Mouse (Mus musculus): ENCODE results near the gene Vwa5b2. TPM values are rescaled to one million over a fixed set of nuclear protein-coding genes. Genes with fewer than 3 reads are reported as not detected.
A peak's percentile ranks its signal among the peaks of the same experiment; 100 is the strongest.

Gene Vwa5b2
- polyA plus RNA-seq, 1 experiment from 2014 or later = 0.49 TPM

DNA sequence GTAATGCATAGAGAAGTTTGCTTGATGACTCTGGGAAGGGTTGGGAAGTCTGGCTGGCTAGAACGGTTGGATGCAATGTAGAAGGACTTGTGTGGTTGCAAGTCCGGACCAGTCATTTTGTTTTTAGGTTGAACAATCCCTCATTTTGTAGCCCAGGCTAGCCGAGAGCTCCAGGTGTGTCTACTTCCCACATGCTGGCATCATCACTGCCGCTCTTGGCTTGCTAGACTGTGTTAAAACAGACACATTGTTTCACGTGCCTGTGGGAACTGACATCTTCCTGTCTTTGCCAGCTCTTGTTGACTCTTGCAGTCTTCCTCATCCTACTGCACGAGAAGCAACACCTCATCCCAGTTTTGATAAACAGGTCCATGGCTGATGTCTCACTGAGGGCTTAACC, 34.3 kb upstream of the Vwa5b2 start:
- 87% methylated on average over 6 of the region's 6 CpGs for WGBS
- ATAC-seq (ENCODE audit: low read depth) = no peak
- Histone ChIP-seq H3K4me3 (ENCODE audit: low read length) (no peak overlapping the region), H3K4me1 (replicated peaks; ENCODE audit: control insufficient read depth, insufficient read depth, low read length) (no peaks in the 10 kb centered on the region), H3K4me2 (ENCODE audit: low read depth, low read length) (no peak overlapping the region), H3K36me3 (ENCODE audit: control insufficient read depth, insufficient read depth, low read length) (peaks cover 51% of the 10 kb centered on the region), H3K9me3 (ENCODE audit: control insufficient read depth, low read length) (no peaks in the 10 kb centered on the region), H3K27ac (ENCODE audit: low read length) (no peak overlapping the region), H3K9ac (ENCODE audit: low read length) (no peak overlapping the region), H3K27me3 (ENCODE audit: control insufficient read depth, insufficient read depth, low read depth, low read length) (no peaks in the 10 kb centered on the region)

GRCm38 (mm10) chr16:20557381-20557780, 31.9 kb upstream of the Vwa5b2 start:
- Histone ChIP-seq H3K27me3 (ENCODE audit: control insufficient read depth, insufficient read depth, low read depth, low read length) (no peaks in the 10 kb centered on the region), H3K4me3 (ENCODE audit: low read length) (no peak overlapping the region), H3K4me1 (replicated peaks; ENCODE audit: control insufficient read depth, insufficient read depth, low read length) (no peaks in the 10 kb centered on the region), H3K36me3 (ENCODE audit: control insufficient read depth, insufficient read depth, low read length) (peaks cover 48% of the 10 kb centered on the region), H3K9me3 (ENCODE audit: control insufficient read depth, low read length) (no peaks in the 10 kb centered on the region), H3K4me2 (ENCODE audit: low read depth, low read length) (no peak overlapping the region), H3K9ac (ENCODE audit: low read length) (no peak overlapping the region), H3K27ac (ENCODE audit: low read length) (no peak overlapping the region)
- ATAC-seq (ENCODE audit: low read depth) = no peak
- whole genome bisulfite sequencing = 65% methylated on average over 7 of the region's 7 CpGs

DNA sequence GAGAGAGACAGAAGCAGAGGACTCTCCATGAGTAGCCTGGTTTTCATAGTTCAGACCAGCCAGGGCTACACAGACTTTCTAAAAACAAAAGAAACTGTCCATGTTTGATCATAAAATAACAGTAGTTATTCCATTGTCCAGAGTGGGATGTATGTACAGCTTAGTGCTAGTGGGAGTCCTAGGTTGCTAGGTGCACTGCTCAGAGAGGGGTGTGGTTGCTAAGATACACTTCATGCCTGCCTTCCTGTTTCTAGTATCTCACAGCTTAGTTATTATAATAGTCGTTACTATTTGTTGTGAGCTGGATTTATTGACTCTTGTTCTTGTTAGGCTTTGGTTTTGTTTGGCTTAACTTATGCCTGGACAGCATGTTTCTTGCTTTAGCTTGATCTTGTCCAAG, 24.2 kb upstream of the Vwa5b2 start:
- no peak overlapping the region for H3K27ac ChIP-seq (ENCODE audit: low read length)
- H3K36me3 ChIP-seq (ENCODE audit: control insufficient read depth, insufficient read depth, low read length) = peaks cover 15% of the 10 kb centered on the region
- H3K4me1 ChIP-seq (replicated peaks; ENCODE audit: control insufficient read depth, insufficient read depth, low read length) = no peaks in the 10 kb centered on the region
- 45% methylated on average over 1 of the region's 1 CpGs for WGBS
- no peak for ATAC-seq (ENCODE audit: low read depth)
- H3K4me2 ChIP-seq (ENCODE audit: low read depth, low read length) = no peak overlapping the region
- no peaks in the 10 kb centered on the region for H3K9me3 ChIP-seq (ENCODE audit: control insufficient read depth, low read length)
- no peaks in the 10 kb centered on the region for H3K27me3 ChIP-seq (ENCODE audit: control insufficient read depth, insufficient read depth, low read depth, low read length)
- H3K9ac ChIP-seq (ENCODE audit: low read length) = no peak overlapping the region
- no peak overlapping the region for H3K4me3 ChIP-seq (ENCODE audit: low read length)

DNA sequence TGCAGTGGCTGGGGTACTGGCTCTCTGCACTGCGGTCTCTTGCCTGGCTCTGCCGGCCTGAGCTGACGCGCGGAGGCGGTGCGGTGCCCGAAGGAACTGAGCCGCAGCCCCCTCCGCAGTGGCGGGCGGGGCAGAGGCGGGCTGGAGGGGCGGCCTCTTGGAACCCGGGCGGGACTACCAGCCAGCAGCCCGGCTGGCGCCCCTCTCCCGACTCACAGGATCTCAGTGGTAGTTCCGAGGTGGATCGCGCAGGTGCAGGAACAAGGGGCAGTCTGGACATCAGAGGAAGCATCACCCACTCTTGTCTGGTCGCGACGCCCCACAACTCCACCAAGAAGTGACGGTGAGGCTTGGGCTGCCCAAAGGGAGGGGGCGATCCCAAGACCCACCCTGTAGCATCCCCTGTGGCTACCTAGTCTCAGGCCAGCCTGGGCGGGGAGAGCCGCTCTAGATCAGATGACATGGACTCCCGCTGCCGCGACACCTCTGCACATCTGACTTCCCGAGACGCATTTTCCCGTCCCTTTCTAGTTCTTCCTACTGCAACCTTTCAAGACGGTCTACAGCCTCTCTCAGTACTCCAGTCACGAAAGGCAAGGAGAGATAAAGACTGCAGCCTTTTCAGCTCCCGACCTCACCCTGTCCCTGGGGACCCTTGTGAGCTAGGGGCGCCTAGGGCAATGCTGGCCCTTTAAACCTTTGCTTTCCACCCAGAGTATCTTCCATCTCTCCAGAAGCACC, 838 bp downstream of the Vwa5b2 start:
- ATAC-seq (ENCODE audit: low read depth) = peak; percentile 80
- Histone ChIP-seq H3K4me3 (ENCODE audit: low read length) (peak overlapping the region; percentile 51), H3K4me2 (ENCODE audit: low read depth, low read length) (peak overlapping the region; percentile 83), H3K27me3 (ENCODE audit: control insufficient read depth, insufficient read depth, low read depth, low read length) (peaks cover 54% of the 10 kb centered on the region), H3K9ac (ENCODE audit: low read length) (peak overlapping the region; percentile 42; the same call in 1 of the 2 replicates), H3K36me3 (ENCODE audit: control insufficient read depth, insufficient read depth, low read length) (no peaks in the 10 kb centered on the region), H3K9me3 (ENCODE audit: control insufficient read depth, low read length) (no peaks in the 10 kb centered on the region), H3K4me1 (replicated peaks; ENCODE audit: control insufficient read depth, insufficient read depth, low read length) (peaks cover 11% of the 10 kb centered on the region), H3K27ac (ENCODE audit: low read length) (no peak overlapping the region)
- WGBS = 0% methylated on average over 39 of the region's 39 CpGs

GRCm38 (mm10) chr16:20590680-20591038, 1.4 kb downstream of the Vwa5b2 start:
- H3K36me3 ChIP-seq (ENCODE audit: control insufficient read depth, insufficient read depth, low read length) = no peaks in the 10 kb centered on the region
- peak overlapping the region; percentile 51 for H3K4me3 ChIP-seq (ENCODE audit: low read length)
- WGBS = 2% methylated on average over 17 of the region's 17 CpGs
- peaks cover 11% of the 10 kb centered on the region for H3K4me1 ChIP-seq (replicated peaks; ENCODE audit: control insufficient read depth, insufficient read depth, low read length)
- no peak for ATAC-seq (ENCODE audit: low read depth)
- H3K27ac ChIP-seq (ENCODE audit: low read length) = no peak overlapping the region
- H3K9ac ChIP-seq (ENCODE audit: low read length) = no peak overlapping the region
- H3K4me2 ChIP-seq (ENCODE audit: low read depth, low read length) = peak overlapping the region; percentile 83
- no peaks in the 10 kb centered on the region for H3K9me3 ChIP-seq (ENCODE audit: control insufficient read depth, low read length)
- H3K27me3 ChIP-seq (ENCODE audit: control insufficient read depth, insufficient read depth, low read depth, low read length) = peaks cover 54% of the 10 kb centered on the region

DNA sequence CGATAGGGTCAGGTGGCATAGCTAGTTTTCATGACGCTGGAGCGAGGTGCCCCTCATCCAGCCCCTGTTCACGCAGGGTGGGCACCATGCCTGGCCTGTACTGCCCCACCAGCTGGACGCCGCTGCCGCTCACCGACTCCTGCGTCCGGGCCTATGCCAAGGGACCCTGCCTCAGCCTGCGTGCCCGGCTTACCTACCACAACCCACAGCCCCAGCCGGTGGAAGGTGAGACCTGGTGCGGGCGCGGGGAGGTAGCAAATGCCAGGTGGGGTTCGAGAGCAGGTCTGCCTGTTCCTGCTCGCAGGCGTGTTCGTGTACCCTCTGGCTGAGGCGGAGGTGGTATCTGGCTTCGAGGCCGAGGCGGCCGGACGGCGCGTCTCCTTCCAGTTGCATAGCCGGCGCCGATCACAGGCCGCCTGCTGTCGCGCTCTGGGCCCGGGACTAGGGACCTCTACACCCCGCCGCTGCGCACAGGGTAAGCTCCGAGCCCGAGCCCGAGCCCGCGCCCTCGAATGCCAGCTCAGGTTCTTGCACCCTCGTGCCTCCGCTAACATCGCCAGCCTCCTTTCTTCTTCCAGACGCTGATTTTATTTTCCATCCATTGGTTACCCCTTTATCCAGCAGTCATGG, 1.9 kb downstream of the Vwa5b2 start:
- Histone ChIP-seq H3K9me3 (ENCODE audit: control insufficient read depth, low read length) (no peaks in the 10 kb centered on the region), H3K27ac (ENCODE audit: low read length) (no peak overlapping the region), H3K9ac (ENCODE audit: low read length) (no peak overlapping the region), H3K4me2 (ENCODE audit: low read depth, low read length) (no peak overlapping the region), H3K4me3 (ENCODE audit: low read length) (peak overlapping the region; percentile 51; the same call in 1 of the 2 replicates), H3K36me3 (ENCODE audit: control insufficient read depth, insufficient read depth, low read length) (no peaks in the 10 kb centered on the region), H3K4me1 (replicated peaks; ENCODE audit: control insufficient read depth, insufficient read depth, low read length) (peaks cover 11% of the 10 kb centered on the region), H3K27me3 (ENCODE audit: control insufficient read depth, insufficient read depth, low read depth, low read length) (peaks cover 54% of the 10 kb centered on the region)
- ATAC-seq (ENCODE audit: low read depth) = no peak
- 3% methylated on average over 45 of the region's 48 CpGs for WGBS

DNA sequence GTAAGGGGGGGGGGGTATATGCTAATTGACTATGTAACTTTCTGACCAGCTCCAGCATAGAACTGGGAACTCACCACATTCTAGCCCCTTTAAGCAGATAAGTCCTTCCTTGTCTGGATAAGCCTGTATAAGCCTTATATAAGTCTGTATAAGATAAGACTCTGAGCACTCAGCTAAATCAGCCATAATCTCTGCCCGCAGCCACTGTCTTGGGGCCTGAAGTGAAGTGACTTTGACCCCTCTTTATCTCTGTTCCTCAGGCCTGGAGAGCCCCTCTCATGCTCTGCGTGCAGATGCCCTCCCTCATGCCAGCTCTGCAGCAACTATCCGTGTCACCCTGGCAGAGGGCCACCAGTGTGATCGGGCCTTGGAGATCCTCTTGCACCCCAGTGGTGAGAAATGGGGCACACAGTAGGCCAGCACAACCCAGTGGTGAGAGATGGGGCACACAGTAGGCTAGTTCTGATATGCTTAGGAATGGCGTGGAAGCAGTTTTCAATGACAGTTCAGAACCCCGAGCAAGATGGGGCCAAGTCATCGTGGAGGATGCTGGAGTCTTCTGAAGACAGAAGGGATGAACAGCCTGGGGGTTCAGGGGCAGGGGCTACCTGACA, 5.9 kb downstream of the Vwa5b2 start:
- no peak for ATAC-seq (ENCODE audit: low read depth)
- Histone ChIP-seq H3K36me3 (ENCODE audit: control insufficient read depth, insufficient read depth, low read length) (no peaks in the 10 kb centered on the region), H3K4me1 (replicated peaks; ENCODE audit: control insufficient read depth, insufficient read depth, low read length) (peaks cover 7% of the 10 kb centered on the region), H3K27me3 (ENCODE audit: control insufficient read depth, insufficient read depth, low read depth, low read length) (peaks cover 34% of the 10 kb centered on the region), H3K9me3 (ENCODE audit: control insufficient read depth, low read length) (no peaks in the 10 kb centered on the region), H3K4me2 (ENCODE audit: low read depth, low read length) (no peak overlapping the region), H3K9ac (ENCODE audit: low read length) (no peak overlapping the region), H3K27ac (ENCODE audit: low read length) (no peak overlapping the region), H3K4me3 (ENCODE audit: low read length) (no peak overlapping the region)
- 75% methylated on average over 7 of the region's 7 CpGs for WGBS

DNA sequence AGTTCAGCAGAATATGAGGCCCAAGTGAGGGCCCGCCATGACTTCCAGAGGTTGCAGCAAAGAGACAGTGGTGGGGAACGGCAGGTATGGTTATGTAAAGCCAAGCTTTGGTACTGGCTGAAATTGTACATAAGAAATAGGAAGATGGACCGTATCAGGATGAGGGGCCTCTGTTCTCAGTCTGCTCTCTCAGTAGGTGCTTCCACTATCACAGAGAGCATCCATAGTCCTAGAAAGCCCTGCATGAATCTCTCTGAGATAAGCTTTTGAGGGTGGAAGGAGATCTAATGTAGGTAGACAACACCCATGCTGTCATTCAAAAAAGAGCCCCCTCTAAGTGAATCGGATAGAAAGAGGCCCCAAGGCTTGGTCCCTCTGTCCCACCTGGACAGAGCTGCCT, 6.5 kb downstream of the Vwa5b2 start:
- ATAC-seq (ENCODE audit: low read depth) = no peak
- H3K27me3 ChIP-seq (ENCODE audit: control insufficient read depth, insufficient read depth, low read depth, low read length) = peaks cover 29% of the 10 kb centered on the region
- H3K4me1 ChIP-seq (replicated peaks; ENCODE audit: control insufficient read depth, insufficient read depth, low read length) = peaks cover 3% of the 10 kb centered on the region; the same call in 1 of the 2 replicates
- H3K27ac ChIP-seq (ENCODE audit: low read length) = no peak overlapping the region
- no peaks in the 10 kb centered on the region for H3K9me3 ChIP-seq (ENCODE audit: control insufficient read depth, low read length)
- no peak overlapping the region for H3K4me2 ChIP-seq (ENCODE audit: low read depth, low read length)
- no peak overlapping the region for H3K9ac ChIP-seq (ENCODE audit: low read length)
- no peaks in the 10 kb centered on the region for H3K36me3 ChIP-seq (ENCODE audit: control insufficient read depth, insufficient read depth, low read length)
- WGBS = 77% methylated on average over 4 of the region's 4 CpGs
- H3K4me3 ChIP-seq (ENCODE audit: low read length) = no peak overlapping the region

DNA sequence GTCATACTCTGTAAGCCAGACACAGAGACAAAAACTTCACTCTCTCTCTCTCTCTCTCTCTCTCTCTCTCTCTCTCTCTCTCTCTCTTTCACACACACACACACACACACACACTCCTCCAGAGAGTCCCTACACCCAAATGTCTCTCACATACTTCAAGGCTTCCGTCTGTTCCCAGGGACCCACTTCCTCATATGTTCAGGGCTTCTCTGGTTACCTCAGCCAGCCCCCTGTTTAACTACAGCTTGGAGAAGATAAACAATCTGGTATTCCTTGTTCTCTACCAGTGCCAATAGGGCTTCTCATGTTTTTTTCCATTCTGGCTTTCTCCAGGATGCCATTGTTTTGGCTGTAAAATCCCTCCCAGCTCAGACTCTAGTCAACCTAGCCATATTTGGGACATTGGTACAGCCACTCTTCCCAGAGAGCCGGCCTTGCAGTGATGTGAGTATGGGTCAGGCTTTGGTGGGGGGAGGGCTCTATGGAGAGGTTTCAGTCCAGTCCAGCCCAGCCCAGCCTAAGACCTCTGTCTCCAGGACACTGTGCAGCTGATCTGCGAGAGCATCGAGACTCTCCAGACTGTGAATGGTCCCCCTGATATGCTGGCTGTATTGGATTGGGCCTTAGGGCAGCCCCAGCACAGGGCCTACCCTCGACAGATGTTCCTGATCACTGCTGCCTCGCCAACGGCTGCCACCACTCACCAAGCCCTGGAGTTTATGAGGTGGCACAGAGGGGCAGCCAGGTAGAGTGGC, 7.6 kb downstream of the Vwa5b2 start:
- H3K27me3 ChIP-seq (ENCODE audit: control insufficient read depth, insufficient read depth, low read depth, low read length) = peaks cover 17% of the 10 kb centered on the region
- H3K36me3 ChIP-seq (ENCODE audit: control insufficient read depth, insufficient read depth, low read length) = no peaks in the 10 kb centered on the region
- no peaks in the 10 kb centered on the region for H3K4me1 ChIP-seq (replicated peaks; ENCODE audit: control insufficient read depth, insufficient read depth, low read length)
- H3K9ac ChIP-seq (ENCODE audit: low read length) = no peak overlapping the region
- 36% methylated on average over 7 of the region's 7 CpGs for WGBS
- no peak overlapping the region for H3K4me3 ChIP-seq (ENCODE audit: low read length)
- no peak overlapping the region for H3K27ac ChIP-seq (ENCODE audit: low read length)
- ATAC-seq (ENCODE audit: low read depth) = no peak
- no peaks in the 10 kb centered on the region for H3K9me3 ChIP-seq (ENCODE audit: control insufficient read depth, low read length)
- no peak overlapping the region for H3K4me2 ChIP-seq (ENCODE audit: low read depth, low read length)

Data from lung, embryonic 16.5 days (tissue).